Mouse (Mus musculus) olfactory bulb, adult 2 months (tissue): ENCODE data around the gene Pou5f2.

Experiments used
- CTCF ChIP-seq: fragments of 200-500 bp; IDR thresholded peaks from 2 replicates; pipeline ENCODE4 v1.5.1; 2012; ENCODE audit warnings: low read depth, mild to moderate bottlenecking, low read length, moderate library complexity; ENCODE audit not compliant: insufficient read depth
- POLR2A ChIP-seq: fragments of 200-500 bp; IDR thresholded peaks from 2 replicates; pipeline ENCODE4 v1.6.1; 2012; ENCODE audit warnings: mild to moderate bottlenecking, low read depth, low read length, moderate library complexity; ENCODE audit not compliant: insufficient read depth

GRCm38 (mm10) chr13:77982852-77983202, 41.9 kb upstream of the Pou5f2 start:
- TF ChIP-seq CTCF (no peak), POLR2A (no peak)
